Mouse (Mus musculus) megakaryocyte, embryonic 14.5 days (primary cell): Measurements from ENCODE around the gene Itpr1.

Experiments used
- FLI1 ChIP-seq: IDR thresholded peaks from 2 replicates; pipeline ENCODE4 v1.6.1; 2012; ENCODE audit warnings: low read length, inconsistent platforms, mixed read lengths
- GATA1 ChIP-seq: IDR thresholded peaks from 3 replicates; pipeline ENCODE4 v1.6.1; 2012; ENCODE audit warnings: mixed read lengths, low read length, inconsistent platforms, borderline replicate concordance

GRCm38 (mm10) chr6:108415847-108416246 lies 203.0 kb downstream of the Itpr1 start:
- TF ChIP-seq GATA1 = no peak
- no peak for TF ChIP-seq FLI1
